Mouse (Mus musculus) intestine, embryonic 14.5 days (tissue): ENCODE results near the gene Cmip. TPM values are rescaled to one million over a fixed set of nuclear protein-coding genes. Genes with fewer than 3 reads are reported as not detected.

ENCODE experiments used
- ATAC-seq: fragments of 200-750 bp; cut with Nextera tagmentation; replicated peaks from 2 replicates; pipeline ENCODE4 v1.8.0; 2017; ENCODE audit warnings: low read depth, moderate number of reproducible peaks, moderate TSS enrichment, moderate library complexity; ENCODE audit not compliant: low FRiP score, low TSS enrichment
- DNase-seq: peaks from one replicate; pipeline ENCODE4 v3.0.0-alpha.2; 2018; ENCODE audit warnings: low spot score
- H3K27ac ChIP-seq: fragments of 300-500 bp; sonication (generic); 2 replicates; pipeline ENCODE4 v1.5.1; 2014; ENCODE audit warnings: low read depth, mild to moderate bottlenecking, control low read depth
- H3K27me3 ChIP-seq: fragments of 300-500 bp; sonication (generic); replicated peaks from 2 replicates; pipeline ENCODE4 v1.6.1; 2014; ENCODE audit warnings: low read length, control low read depth; ENCODE audit not compliant: control insufficient read depth, insufficient read depth
- H3K36me3 ChIP-seq: fragments of 300-500 bp; sonication (generic); 2 replicates; pipeline ENCODE4 v1.6.1; 2014; ENCODE audit warnings: low read length, control low read depth; ENCODE audit not compliant: control insufficient read depth, insufficient read depth
- H3K4me1 ChIP-seq: fragments of 300-500 bp; sonication (generic); replicated peaks from 2 replicates; pipeline ENCODE4 v1.6.1; 2014; ENCODE audit warnings: low read length, control low read depth, mixed read lengths; ENCODE audit not compliant: control insufficient read depth, insufficient read depth
- H3K4me2 ChIP-seq: fragments of 300-500 bp; sonication (generic); 2 replicates; pipeline ENCODE4 v1.6.1; 2014; ENCODE audit warnings: low read length
- H3K4me3 ChIP-seq: fragments of 300-500 bp; sonication (generic); 2 replicates; pipeline ENCODE4 v1.5.1; 2014; ENCODE audit warnings: low read depth, low read length, control low read depth, mixed read lengths
- H3K9ac ChIP-seq: fragments of 300-500 bp; sonication (generic); 2 replicates; pipeline ENCODE4 v1.6.1; 2014; ENCODE audit warnings: mild to moderate bottlenecking, low read length
- H3K9me3 ChIP-seq: fragments of 300-500 bp; sonication (generic); 2 replicates; pipeline ENCODE4 v1.6.1; 2016; ENCODE audit warnings: low read length, control low read depth; ENCODE audit not compliant: control insufficient read depth
- WGBS: fragments of 180-500 bp; shearing (Covaris S2); extraction: QIAGEN DNeasy Blood & Tissue Kit; methylation state at CpG from one replicate; pipeline ENCODE4 v1.1.7; 2014; 5-methylcytosine and 5-hydroxymethylcytosine counted together
- polyA plus RNA-seq: library from polyadenylated mRNA; unstranded; fragments of >200 nt; fragmentation: Nextera tagmentation; extraction: Ambion mirVana; gene quantifications from 2 replicates; pipeline ENCODE4 v1.2.1, GENCODE M21; 2014

Cmip gene
- polyA plus RNA-seq, 1 experiment from 2014 or later: 22.4 TPM

GRCm38 (mm10) chr8:117236531-117236930, 20.3 kb upstream of the Cmip start:
- no peaks in the 10 kb centered on the region for H3K27me3 ChIP-seq
- no peaks in the 10 kb centered on the region for H3K4me1 ChIP-seq
- DNase-seq (no peak), ATAC-seq (no peak)
- H3K9ac ChIP-seq: no peak overlapping the region
- no peak overlapping the region for H3K27ac ChIP-seq
- H3K4me3 ChIP-seq: no peak overlapping the region
- WGBS: 97% methylated on average over 4 of the region's 4 CpGs
- no peak overlapping the region for H3K4me2 ChIP-seq
- no peaks in the 10 kb centered on the region for H3K36me3 ChIP-seq
- no peaks in the 10 kb centered on the region for H3K9me3 ChIP-seq

GRCm38 (mm10) chr8:117240326-117240725, 16.5 kb upstream of the Cmip start:
- WGBS: 80% methylated on average over 5 of the region's 5 CpGs
- ATAC-seq (no peak), DNase-seq (no peak)

GRCm38 (mm10) chr8:117240841-117241494, 15.9 kb upstream of the Cmip start:
- H3K9me3 ChIP-seq: no peaks in the 10 kb centered on the region
- no peak overlapping the region for H3K4me2 ChIP-seq
- H3K36me3 ChIP-seq: no peaks in the 10 kb centered on the region
- no peaks in the 10 kb centered on the region for H3K4me1 ChIP-seq
- no peak overlapping the region for H3K4me3 ChIP-seq
- DNase-seq (no peak), ATAC-seq (no peak)
- no peak overlapping the region for H3K27ac ChIP-seq
- 76% methylated on average over 5 of the region's 5 CpGs for WGBS
- no peak overlapping the region for H3K9ac ChIP-seq
- no peaks in the 10 kb centered on the region for H3K27me3 ChIP-seq

More at GRCm38 (mm10) chr8:117240326-117240725, 16.5 kb upstream of the Cmip start:
- no peak overlapping the region for H3K9ac ChIP-seq
- H3K4me3 ChIP-seq: no peak overlapping the region
- H3K27me3 ChIP-seq: no peaks in the 10 kb centered on the region
- no peak overlapping the region for H3K27ac ChIP-seq
- H3K4me1 ChIP-seq: no peaks in the 10 kb centered on the region
- H3K9me3 ChIP-seq: no peaks in the 10 kb centered on the region
- no peaks in the 10 kb centered on the region for H3K36me3 ChIP-seq
- no peak overlapping the region for H3K4me2 ChIP-seq

GRCm38 (mm10) chr8:117241848-117242247, 15.0 kb upstream of the Cmip start:
- no peak overlapping the region for H3K4me3 ChIP-seq
- no peak overlapping the region for H3K9ac ChIP-seq
- H3K9me3 ChIP-seq: no peaks in the 10 kb centered on the region
- no peak overlapping the region for H3K27ac ChIP-seq
- DNase-seq (no peak), ATAC-seq (no peak)
- no peaks in the 10 kb centered on the region for H3K4me1 ChIP-seq
- no peaks in the 10 kb centered on the region for H3K36me3 ChIP-seq
- no peaks in the 10 kb centered on the region for H3K27me3 ChIP-seq
- no peak overlapping the region for H3K4me2 ChIP-seq
- WGBS: 43% methylated on average over 3 of the region's 3 CpGs

GRCm38 (mm10) chr8:117242286-117242685, 14.6 kb upstream of the Cmip start:
- Histone ChIP-seq H3K9me3 (no peaks in the 10 kb centered on the region), H3K4me1 (no peaks in the 10 kb centered on the region), H3K27ac (no peak overlapping the region), H3K9ac (no peak overlapping the region), H3K27me3 (no peaks in the 10 kb centered on the region), H3K4me2 (no peak overlapping the region), H3K36me3 (no peaks in the 10 kb centered on the region), H3K4me3 (no peak overlapping the region)
- DNase-seq (no peak), ATAC-seq (no peak)
- 72% methylated on average over 6 of the region's 6 CpGs for WGBS

- Histone ChIP-seq H3K27me3 (no peaks in the 10 kb centered on the region), H3K4me1 (no peaks in the 10 kb centered on the region), H3K27ac (no peak overlapping the region), H3K4me2 (no peak overlapping the region), H3K9me3 (no peaks in the 10 kb centered on the region), H3K4me3 (no peak overlapping the region), H3K9ac (no peak overlapping the region), H3K36me3 (no peaks in the 10 kb centered on the region)
- no peak for ATAC-seq
- DNase-seq: no peak
- 44% methylated on average over 6 of the region's 6 CpGs for WGBS
These were observed 12.3 kb upstream of the Cmip start for GRCm38 (mm10) chr8:117244601-117245000.

GRCm38 (mm10) chr8:117248341-117248740, 8.5 kb upstream of the Cmip start:
- no peak overlapping the region for H3K4me2 ChIP-seq
- no peak overlapping the region for H3K27ac ChIP-seq
- DNase-seq (no peak), ATAC-seq (no peak)
- 66% methylated on average over 11 of the region's 11 CpGs for WGBS
- no peaks in the 10 kb centered on the region for H3K9me3 ChIP-seq
- no peaks in the 10 kb centered on the region for H3K36me3 ChIP-seq
- no peak overlapping the region for H3K9ac ChIP-seq
- H3K4me1 ChIP-seq: no peaks in the 10 kb centered on the region
- no peak overlapping the region for H3K4me3 ChIP-seq
- H3K27me3 ChIP-seq: no peaks in the 10 kb centered on the region

GRCm38 (mm10) chr8:117251086-117251681, 5.7 kb upstream of the Cmip start:
- ATAC-seq: no peak
- no peaks in the 10 kb centered on the region for H3K9me3 ChIP-seq

GRCm38 (mm10) chr8:117252650-117253049, 4.2 kb upstream of the Cmip start:
- Histone ChIP-seq H3K4me2 (no peak overlapping the region), H3K27ac (no peak overlapping the region), H3K4me3 (no peak overlapping the region), H3K36me3 (no peaks in the 10 kb centered on the region), H3K27me3 (no peaks in the 10 kb centered on the region), H3K9me3 (no peaks in the 10 kb centered on the region), H3K9ac (no peak overlapping the region), H3K4me1 (no peaks in the 10 kb centered on the region)
- 89% methylated on average over 8 of the region's 8 CpGs for WGBS
- ATAC-seq (no peak), DNase-seq (no peak)

More at GRCm38 (mm10) chr8:117251086-117251681, 5.7 kb upstream of the Cmip start:
- no peak overlapping the region for H3K27ac ChIP-seq
- no peak overlapping the region for H3K4me3 ChIP-seq
- H3K27me3 ChIP-seq: no peaks in the 10 kb centered on the region
- no peak overlapping the region for H3K4me2 ChIP-seq
- no peak for DNase-seq
- no peaks in the 10 kb centered on the region for H3K4me1 ChIP-seq
- 53% methylated on average over 7 of the region's 7 CpGs for WGBS
- H3K36me3 ChIP-seq: no peaks in the 10 kb centered on the region
- H3K9ac ChIP-seq: no peak overlapping the region
